Mouse (Mus musculus): ENCODE data around the gene Rbbp4. TPM values are rescaled to one million over a fixed set of nuclear protein-coding genes. Genes with fewer than 3 reads are reported as not detected.

Rbbp4 gene
- polyA plus RNA-seq, 1 experiment, result 419 TPM

GRCm38 (mm10) chr4:129259101-129259500, 76.1 kb downstream of the Rbbp4 start:
- Histone ChIP-seq H3K4me1 (ENCODE audit: control insufficient read depth, insufficient read depth, low read length) (peaks cover 5% of the 10 kb centered on the region), H3K27ac (ENCODE audit: insufficient read depth, low read length) (no peak overlapping the region), H3K9me3 (replicated peaks; ENCODE audit: control insufficient read depth, insufficient read depth, low read length, poor library complexity, severe bottlenecking) (no peaks in the 10 kb centered on the region), H3K27me3 (ENCODE audit: control insufficient read depth, insufficient read depth, low read length, poor library complexity, severe bottlenecking) (no peaks in the 10 kb centered on the region), H3K9ac (ENCODE audit: low read depth, poor library complexity, severe bottlenecking) (no peak overlapping the region), H3K36me3 (ENCODE audit: control insufficient read depth, insufficient read depth, low read length, poor library complexity, severe bottlenecking) (no peaks in the 10 kb centered on the region), H3K4me3 (ENCODE audit: low read depth, low read length) (no peak overlapping the region)
- no peak for TF ChIP-seq POLR2A (IDR thresholded peaks at IDR 0.05; ENCODE audit: insufficient read depth, low read length)
- TF ChIP-seq EP300 (IDR thresholded peaks at IDR 0.05; ENCODE audit: insufficient read depth, low read depth, low read length), result no peak
- TF ChIP-seq CTCF (IDR thresholded peaks at IDR 0.05; ENCODE audit: low read depth, low read length), result no peak

Other genes with a start within 250 kb of the Rbbp4 start
- gene Tmem54, start 229.8 kb downstream of the Rbbp4 start, polyA plus RNA-seq (2011; ENCODE audit: insufficient read depth, insufficient read length, low read depth, missing spikeins), result 6.9 and 8.9 TPM in 2 replicates
- gene Hpca, start 213.3 kb downstream of the Rbbp4 start, polyA plus RNA-seq (2011; ENCODE audit: insufficient read depth, insufficient read length, low read depth, missing spikeins), result 0.88 and 1.5 TPM in 2 replicates
- 2.7 and 3.3 TPM in 2 replicates for gene Fndc5, start 198.4 kb downstream of the Rbbp4 start, polyA plus RNA-seq (2011; ENCODE audit: insufficient read depth, insufficient read length, low read depth, missing spikeins)
- 80.0 and 83.5 TPM in 2 replicates for gene S100pbp, start 145.6 kb downstream of the Rbbp4 start, polyA plus RNA-seq (2011; ENCODE audit: insufficient read depth, insufficient read length, low read depth, missing spikeins)
- gene Yars, start 145.6 kb downstream of the Rbbp4 start, polyA plus RNA-seq (2011; ENCODE audit: insufficient read depth, insufficient read length, low read depth, missing spikeins), result 90.6 and 99.8 TPM in 2 replicates
- 50.2 and 55.1 TPM in 2 replicates for gene C77080, start 74.0 kb downstream of the Rbbp4 start, polyA plus RNA-seq (2011; ENCODE audit: insufficient read depth, insufficient read length, low read depth, missing spikeins)
- gene Sync, start 47.8 kb downstream of the Rbbp4 start, polyA plus RNA-seq (2011; ENCODE audit: insufficient read depth, insufficient read length, low read depth, missing spikeins), result 0.87 and 0.90 TPM in 2 replicates
- gene Zbtb8os, start 325 bp upstream of the Rbbp4 start, polyA plus RNA-seq (2011; ENCODE audit: insufficient read depth, insufficient read length, low read depth, missing spikeins), result 138 and 146 TPM in 2 replicates
- gene Zbtb8a, start 42.7 kb upstream of the Rbbp4 start, polyA plus RNA-seq (2011; ENCODE audit: insufficient read depth, insufficient read length, low read depth, missing spikeins), result 20.7 and 21.1 TPM in 2 replicates
- 4.2 and 4.8 TPM in 2 replicates for gene Zbtb8b, start 105.5 kb upstream of the Rbbp4 start, polyA plus RNA-seq (2011; ENCODE audit: insufficient read depth, insufficient read length, low read depth, missing spikeins)
- gene Bsdc1, start 126.2 kb upstream of the Rbbp4 start, polyA plus RNA-seq (2011; ENCODE audit: insufficient read depth, insufficient read length, low read depth, missing spikeins), result 31.6 and 36.4 TPM in 2 replicates
- not detected in 2 replicates for gene Tssk3, start 155.7 kb upstream of the Rbbp4 start, polyA plus RNA-seq (2011; ENCODE audit: insufficient read depth, insufficient read length, low read depth, missing spikeins)
- gene Fam229a, start 155.8 kb upstream of the Rbbp4 start, polyA plus RNA-seq (2011; ENCODE audit: insufficient read depth, insufficient read length, low read depth, missing spikeins), result not detected in 2 replicates
- gene Marcksl1, start 178.2 kb upstream of the Rbbp4 start, polyA plus RNA-seq (2011; ENCODE audit: insufficient read depth, insufficient read length, low read depth, missing spikeins), result 379 and 434 TPM in 2 replicates
- gene Hdac1, start 207.3 kb upstream of the Rbbp4 start, polyA plus RNA-seq (2011; ENCODE audit: insufficient read depth, insufficient read length, low read depth, missing spikeins), result 301 and 304 TPM in 2 replicates
- 18.7 and 20.1 TPM in 2 replicates for gene Lck, start 238.3 kb upstream of the Rbbp4 start, polyA plus RNA-seq (2011; ENCODE audit: insufficient read depth, insufficient read length, low read depth, missing spikeins)
- gene Fam167b, start 243.2 kb upstream of the Rbbp4 start, polyA plus RNA-seq (2011; ENCODE audit: insufficient read depth, insufficient read length, low read depth, missing spikeins), result not detected in 2 replicates